Mouse (Mus musculus): ENCODE data around the gene Cd46.

The Cd46 gene

DNA sequence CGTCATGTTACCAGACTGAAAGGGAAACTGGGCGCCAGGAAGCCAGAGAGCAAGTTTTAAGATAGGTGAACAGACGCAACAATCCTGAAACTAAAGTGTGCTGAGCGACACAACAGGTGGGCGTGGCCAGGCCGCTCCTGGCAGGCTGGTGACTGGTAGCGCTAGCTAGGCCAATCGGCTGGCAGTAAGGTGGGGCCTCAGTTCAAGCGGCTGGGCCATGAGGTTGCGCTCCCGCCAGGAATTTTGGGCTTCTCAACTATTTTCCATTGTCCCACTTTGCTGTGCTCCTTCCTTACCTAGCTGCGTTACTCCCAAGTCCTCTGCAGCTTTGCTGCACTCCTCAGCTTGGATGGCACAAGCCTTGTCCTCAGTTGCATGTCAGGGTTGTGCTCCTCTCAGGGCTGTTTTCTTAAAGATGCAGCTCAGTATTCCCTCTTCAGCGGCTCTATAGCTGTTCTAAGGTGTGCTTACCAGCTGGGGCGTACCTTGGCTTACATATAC lies at the start of gene Cd46:
Gene Cd46 (minus strand): TSS at position 30 of the 501 bp plus-strand sequence.
- DNase-seq (ENCODE audit: low spot score): peak; percentile 44

DNA sequence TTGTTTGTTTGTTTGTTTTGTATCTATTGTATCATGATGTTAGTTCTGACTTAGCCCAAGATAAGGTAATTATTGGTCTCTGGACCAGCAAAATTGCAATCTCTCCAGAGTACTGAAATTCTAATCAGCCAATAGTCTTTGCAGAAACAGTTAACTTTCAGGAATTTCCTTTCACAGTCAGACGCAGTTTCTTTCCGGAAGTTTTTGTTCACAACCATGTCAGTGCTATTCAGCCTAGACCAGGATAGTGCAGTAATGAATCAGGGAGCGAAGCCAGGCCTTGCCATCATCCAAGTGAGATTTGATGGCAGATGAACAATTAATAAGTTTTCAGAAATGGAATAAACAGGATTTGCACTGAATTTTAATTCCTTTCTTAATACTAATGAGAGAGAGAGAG lies 40.0 kb upstream of the Cd46 start:
- no peak for DNase-seq (ENCODE audit: low spot score)

DNA sequence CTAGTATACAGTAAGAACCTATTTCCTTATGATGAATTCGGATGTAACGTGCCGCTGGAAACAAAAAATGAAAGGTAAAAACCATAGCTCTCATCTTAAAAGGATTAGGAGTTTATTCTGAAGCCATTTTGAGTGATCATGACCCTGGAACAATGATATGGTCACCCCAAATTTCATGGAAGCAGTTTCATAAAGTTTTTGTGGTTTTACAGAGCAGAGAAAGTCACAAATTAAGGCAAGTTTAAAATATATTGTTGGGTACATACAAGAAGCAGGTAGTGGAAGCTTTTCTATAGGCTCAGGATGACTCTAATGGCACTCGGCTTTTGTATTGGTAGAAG lies 39.6 kb upstream of the Cd46 start:
- DNase-seq (ENCODE audit: low spot score): no peak

DNA sequence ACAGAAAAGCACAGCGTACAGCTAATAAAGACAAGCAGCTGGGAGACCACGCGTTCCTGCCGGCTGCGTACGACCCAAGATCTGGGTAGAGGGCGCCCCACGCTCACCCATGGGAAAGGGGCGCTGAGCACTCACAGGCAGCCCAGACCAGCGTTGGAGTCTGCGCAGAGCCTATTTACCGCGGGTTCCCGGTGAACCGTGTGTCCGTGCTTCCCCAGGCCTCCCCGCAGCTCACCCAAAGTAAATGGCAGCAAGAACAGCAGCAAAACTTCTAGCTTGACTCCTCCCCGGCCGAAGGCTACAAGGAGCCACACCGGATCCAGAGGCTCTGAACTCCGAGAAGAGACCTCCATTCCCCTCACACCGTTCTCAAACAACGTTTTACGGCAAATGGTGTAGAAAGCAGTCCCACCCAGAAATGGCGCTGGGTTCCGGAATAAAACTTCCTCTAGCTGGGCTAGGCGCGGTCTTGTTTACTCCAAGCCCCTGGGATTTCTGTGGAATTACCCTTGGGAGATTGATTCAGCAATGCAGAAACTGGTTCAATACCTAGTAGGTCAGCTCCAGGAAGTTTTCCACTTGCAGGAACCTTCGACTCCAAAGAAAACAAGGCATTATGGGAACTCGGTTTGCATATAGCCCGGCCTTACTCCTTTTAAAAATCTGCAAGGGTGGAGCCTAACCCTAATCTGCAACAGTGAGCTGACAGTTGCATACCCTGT lies 39.1 kb upstream of the Cd46 start, which contains the start of gene Cr1l:
Gene Cr1l (minus strand): TSS at position 634 of the 722 bp plus-strand sequence.
- peak; percentile 83 for DNase-seq (ENCODE audit: low spot score)

DNA sequence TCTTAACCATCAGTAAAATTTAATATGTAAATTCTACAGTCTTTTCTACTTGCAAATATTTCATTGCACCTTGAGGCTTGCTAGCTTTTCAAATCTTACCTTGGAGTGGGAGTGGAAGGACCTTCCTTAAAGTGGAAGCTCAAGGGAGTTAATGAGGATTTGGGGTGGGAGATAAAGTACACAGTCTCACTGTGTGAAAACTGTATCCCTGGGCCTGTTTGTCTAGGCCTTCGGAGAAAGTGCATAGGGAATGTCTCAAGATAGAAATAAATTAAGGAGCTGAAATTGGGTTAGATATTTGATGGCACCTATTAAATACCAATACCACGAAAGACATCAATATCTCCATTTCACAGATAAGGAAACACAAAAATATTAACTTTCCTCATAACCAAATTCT lies 38.4 kb upstream of the Cd46 start:
- DNase-seq (ENCODE audit: low spot score): no peak

DNA sequence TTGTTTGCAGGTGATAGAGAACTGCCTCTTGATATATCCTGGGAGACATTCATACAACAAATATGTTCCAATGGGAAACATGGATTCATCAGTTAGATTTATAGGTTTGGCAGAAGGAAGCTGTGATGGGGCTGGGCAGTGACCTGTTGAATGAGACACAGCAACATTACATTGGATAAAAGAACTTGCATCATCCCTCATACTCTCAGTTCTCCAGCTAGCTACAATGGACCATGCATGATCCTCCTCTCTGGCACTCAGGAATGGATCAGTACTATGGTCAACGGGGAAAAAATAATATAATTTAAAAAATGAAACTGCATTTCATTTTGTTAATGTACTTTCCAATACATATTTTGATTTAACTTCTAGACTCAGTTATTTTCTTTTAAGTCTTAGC lies 37.8 kb upstream of the Cd46 start:
- no peak for DNase-seq (ENCODE audit: low spot score)

DNA sequence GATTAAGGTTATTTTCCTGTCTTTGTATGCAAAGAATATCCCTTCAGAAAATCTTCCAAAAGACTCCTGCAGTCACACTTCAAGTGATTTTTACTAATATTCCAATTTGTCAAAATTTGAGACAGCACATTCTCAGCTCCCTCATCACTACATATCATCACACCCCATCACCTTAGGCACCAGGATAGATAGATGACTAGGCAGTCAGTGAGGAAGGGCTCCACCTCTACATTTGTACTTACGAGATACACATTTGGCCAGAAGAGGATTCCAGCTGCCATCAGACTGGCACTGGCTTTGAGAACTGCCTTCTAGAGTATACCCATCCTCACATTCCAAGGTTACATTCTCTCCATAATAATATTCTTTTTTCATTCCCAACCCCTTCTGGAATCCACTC lies 22.4 kb upstream of the Cd46 start:
- DNase-seq (ENCODE audit: low spot score): no peak

DNA sequence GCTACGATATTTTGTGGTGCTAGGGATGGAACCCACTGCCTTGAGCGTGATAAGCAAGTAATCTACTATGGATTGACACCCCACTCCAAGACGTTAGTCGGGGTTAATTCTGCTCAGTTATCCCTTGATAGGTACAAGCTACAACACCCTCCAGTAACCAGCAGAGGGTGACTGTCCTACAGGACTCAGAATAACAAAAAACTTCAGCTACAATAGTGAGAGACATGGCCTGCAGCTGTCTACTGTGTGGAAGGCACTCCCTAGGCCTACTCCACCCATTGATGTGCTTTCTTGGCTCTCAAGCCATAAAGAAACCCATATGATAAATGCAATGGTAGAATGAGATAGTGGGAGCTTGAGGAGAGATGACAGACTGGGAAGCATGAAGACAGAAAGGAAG lies 21.6 kb upstream of the Cd46 start:
- DNase-seq (ENCODE audit: low spot score): no peak

DNA sequence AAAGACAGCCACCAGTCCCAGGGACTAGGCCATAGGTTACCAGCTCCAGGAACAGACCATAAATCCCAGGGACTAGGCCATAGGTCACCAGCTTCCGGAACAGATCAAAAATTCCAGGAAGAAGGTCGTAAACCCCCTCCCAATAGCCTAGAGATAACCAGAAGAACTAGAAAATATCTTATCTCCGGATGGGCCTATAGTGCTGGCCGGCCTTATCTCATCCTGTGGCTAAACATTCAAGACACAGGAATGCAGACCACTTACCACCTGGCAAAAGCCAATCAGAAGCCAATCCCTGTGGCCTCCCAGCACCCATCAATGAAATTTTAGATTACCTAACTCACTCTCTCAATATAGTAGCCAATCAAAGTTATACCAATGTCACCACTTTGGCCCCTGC lies 8.6 kb upstream of the Cd46 start:
- no peak for DNase-seq (ENCODE audit: low spot score)

DNA sequence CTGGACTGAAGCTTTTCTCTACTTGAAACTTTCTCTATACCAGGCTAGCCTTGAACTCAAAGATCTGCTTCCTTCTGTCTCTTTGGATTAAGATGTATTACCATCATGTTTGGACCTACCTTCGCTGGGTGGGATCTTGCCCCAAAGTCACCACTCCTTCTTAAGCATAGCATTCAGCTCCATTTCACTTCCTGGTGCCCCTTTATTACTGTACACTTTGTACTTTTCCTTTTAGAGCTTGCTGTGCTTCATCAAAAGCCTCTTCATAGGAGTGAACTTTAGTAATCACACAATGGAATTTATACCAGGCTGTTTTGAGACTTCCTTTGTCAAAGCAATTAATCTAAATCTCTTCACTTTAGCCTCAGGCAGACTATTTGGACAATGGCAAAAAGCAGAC lies 6.0 kb upstream of the Cd46 start:
- no peak for DNase-seq (ENCODE audit: low spot score)

DNA sequence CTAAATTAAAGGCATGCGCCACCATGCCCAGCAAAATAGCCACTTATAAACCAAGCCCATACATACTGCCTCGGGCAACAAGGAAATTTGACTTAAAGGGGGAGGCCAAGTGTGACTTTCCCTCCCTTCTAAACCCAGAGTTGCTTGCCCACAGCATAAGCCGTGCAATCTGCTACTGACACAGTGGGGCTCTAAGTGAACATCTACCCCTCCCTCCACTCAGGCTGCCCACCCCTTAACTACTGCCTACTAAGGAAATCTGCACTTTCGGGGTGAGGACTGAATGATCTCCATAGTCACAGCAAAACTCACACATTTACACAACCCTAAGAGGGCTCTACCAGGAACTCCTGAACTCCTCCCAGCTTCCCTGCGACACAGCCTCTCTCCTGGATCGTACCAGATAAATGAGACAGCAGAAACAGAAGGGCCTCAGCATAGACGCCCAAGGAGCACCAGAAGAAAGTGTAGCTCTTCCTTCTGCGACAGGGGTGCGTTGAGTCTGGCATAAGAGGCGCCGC lies 290 bp downstream of the Cd46 start:
- no peak for DNase-seq (ENCODE audit: low spot score)

DNA sequence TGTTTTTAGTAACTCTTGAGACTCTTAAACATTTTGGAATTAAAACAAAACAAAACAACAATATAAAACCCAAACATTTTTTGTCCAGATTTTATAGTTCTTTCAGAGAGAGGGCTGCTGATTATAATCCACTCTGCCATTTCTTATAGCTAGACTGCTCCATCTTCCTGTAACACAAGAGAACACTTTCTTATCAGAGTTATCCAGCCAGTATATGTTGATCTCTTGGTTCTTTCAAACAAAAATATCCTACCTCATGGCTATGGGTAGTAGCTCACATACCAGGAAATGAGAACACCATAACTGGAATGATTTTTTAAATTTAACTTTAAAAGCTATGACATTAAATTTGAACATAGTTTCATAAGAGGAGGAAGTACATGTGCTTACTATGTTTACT lies 9.9 kb downstream of the Cd46 start:
- no peak for DNase-seq (ENCODE audit: low spot score)

DNA sequence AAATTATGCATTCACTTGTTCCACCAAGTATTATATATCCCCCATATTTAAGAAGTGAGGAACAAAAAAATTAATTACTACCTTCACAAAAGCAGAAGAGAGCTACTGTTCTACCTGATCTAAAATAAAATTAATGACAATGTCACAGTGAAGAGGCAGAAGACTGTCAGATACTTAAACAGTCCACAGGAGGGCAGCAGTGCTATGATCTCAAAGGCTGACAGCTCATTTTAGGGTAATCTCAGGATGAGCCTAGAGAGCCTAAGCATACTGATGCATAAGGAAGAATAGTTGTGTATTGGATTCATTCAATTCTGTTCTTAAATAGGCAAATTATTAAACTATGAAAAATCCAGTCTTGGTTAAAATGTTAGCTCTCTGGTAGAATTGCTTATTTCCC lies 51.6 kb downstream of the Cd46 start:
- no peak for DNase-seq (ENCODE audit: low spot score)

DNA sequence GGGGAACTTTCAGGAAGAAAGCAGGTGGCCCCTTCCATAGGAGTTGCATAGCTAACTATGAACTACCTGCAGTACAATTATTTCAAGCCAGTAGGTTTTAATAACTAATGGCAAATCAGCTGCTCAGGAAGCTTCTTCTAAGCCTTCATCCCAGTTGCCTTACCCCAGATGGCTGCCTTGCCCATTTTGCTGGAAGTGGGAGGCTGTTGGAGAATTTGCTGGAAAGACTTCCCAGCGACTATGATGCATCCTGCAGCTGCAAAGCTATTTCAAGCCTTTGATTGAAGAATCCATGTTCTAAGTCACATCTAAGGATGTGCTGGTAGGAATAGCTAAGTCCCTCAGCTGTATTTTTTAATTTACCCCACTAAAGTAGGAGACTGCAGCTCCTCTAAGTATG lies 53.7 kb downstream of the Cd46 start:
- DNase-seq (ENCODE audit: low spot score): no peak

DNA sequence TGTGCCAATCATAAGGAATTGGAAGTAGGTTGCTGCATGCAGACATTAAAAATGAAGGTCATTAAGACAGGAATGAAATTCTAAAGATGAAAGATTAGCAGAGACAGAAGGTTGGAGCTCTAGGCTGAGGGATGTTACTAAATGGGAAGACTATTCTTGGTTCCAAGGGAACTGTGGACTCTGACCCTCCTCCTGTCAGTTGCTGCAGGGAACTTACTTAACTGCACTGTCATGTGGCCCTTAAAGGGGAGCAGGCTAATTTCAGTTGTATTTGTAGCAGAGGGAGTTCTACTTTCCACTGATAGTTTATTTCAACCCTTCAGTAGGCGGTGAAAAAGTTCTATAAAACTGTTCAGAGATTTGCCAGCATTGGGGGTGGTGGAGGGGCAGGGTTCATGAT lies 54.1 kb downstream of the Cd46 start:
- DNase-seq (ENCODE audit: low spot score): no peak

DNA sequence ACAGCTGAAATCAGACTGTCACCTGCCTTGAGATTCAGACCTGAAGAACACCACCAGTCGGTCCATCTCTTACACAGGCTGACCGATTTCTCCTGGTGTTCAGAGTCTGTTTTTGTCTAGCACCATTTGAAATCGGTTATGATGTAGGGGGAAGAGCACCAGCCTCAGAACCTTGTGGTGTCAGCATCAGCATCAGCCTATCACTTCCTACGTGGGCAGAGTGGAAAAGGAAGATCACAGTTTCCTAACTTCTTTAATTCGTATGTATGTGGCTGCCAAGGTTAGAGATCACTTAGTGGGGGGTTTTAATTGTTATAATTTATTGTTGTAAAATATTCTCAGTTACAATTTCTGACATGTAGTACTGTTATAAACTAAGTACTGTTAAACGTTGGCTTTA lies 54.6 kb downstream of the Cd46 start:
- no peak for DNase-seq (ENCODE audit: low spot score)

DNA sequence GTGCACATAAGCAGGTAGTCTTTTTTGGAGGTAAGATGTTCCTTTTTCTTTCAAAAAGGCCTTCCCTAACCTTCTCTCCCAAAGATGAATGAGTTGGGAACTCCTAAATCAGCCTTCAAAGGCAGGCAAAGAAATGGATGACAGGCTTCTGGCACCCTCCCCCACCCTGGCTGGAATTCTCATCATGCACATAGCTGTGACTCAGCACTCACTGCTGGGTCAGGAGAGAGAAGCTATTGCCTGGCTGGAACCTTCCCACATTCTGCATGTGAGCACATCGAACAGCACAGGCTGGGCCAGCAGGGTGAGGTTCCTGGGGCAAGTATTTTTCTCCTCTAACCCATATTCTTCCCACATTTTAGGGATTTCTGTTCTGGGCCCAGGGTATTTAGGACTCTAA lies 58.1 kb downstream of the Cd46 start:
- no peak for DNase-seq (ENCODE audit: low spot score)

DNA sequence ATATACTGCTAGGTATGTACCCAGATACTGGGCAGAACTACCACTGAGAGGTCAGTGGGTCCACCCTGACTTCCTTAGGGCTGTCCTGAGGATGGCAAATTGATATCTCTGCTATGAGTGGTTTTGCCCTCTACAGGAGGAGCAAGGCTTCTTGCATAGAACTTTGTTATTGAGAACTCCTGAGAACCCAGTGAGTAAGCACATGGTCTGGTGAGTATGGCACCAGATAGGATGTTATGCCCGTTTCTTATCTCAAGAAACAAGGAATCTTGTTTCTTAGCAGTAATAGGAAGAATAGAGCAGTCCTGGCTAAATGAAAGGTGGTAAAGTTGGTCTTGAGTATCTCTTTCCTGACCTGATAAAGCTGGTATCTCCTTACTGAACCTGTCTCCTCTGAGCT lies 59.3 kb downstream of the Cd46 start:
- DNase-seq (ENCODE audit: low spot score): no peak

DNA sequence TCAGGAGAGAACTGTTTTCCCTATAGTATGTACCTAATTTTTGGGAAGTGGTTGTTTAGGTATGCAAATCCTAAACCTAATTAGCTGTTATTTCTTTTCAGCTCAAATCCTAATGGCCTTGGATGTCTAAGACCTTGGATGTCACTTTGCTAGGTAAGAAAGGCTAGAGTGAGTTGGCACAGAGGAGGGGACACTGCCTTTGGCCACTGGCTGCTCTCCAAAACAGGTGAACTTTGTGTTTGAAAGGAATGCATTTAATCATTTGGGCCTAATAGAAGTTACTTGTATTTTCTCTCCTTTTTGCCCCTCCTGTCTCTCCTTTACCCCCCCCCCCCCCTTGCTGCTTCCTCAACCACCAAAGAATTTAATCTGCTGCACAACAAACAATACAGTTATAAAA lies 60.3 kb downstream of the Cd46 start:
- DNase-seq (ENCODE audit: low spot score): no peak

DNA sequence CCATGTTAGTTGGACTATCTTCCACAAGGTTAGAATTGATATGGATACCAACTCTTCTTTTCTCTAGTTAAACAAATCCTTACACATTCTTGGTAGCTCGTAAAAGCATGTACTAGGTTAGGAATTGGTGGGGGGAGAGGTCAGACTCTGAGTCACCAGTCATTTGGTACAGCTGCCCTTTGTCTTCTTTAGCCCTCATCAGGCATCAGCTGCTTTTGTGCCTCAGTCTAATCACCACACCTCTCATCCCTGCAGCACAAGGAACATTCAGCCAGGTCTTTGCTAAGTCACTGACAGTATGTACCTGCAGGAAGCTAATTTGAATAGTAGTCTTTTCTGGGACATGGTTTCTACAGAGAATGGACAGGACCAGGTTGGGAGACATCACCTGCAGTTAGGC lies 64.5 kb downstream of the Cd46 start:
- no peak for DNase-seq (ENCODE audit: low spot score)

DNA sequence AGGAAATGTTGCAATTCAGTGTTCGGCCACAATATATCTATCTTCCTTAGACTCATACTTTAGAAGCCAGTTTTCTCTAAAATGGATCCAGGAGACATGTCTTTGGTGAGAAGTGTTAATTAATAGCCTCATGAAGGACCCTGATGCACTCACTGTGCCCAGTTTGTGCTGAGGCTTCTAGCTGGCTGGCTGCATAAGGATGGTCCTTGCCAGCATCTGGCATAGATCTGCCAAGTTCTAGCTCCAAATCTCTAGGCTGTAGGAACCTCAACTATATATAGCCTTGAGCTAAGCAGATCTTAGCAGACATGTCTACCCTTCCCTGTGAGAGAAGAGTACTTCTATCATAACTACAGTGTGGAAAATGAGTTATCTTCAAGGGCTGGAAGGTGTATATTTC lies 68.2 kb downstream of the Cd46 start:
- DNase-seq (ENCODE audit: low spot score): no peak

DNA sequence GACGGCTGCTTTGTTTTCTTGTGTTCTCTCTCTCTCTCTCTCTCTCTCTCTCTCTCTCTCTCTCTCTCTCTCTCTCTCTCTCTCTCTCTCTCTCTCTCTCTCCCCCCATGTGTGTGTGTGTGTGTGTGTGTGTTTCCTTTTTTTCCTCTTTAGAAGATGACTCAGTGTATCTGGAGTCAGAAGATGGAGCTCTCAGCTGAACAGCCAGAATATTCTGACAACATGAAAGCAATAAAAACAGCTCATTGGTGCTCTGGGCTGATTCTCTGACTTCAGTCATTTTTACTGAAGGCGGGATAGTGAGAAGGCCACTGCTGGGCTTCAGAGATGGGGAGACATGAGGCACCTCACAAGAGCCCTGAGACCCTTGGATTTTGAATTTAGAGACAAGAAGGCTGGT lies 70.2 kb downstream of the Cd46 start:
- DNase-seq (ENCODE audit: low spot score): no peak

DNA sequence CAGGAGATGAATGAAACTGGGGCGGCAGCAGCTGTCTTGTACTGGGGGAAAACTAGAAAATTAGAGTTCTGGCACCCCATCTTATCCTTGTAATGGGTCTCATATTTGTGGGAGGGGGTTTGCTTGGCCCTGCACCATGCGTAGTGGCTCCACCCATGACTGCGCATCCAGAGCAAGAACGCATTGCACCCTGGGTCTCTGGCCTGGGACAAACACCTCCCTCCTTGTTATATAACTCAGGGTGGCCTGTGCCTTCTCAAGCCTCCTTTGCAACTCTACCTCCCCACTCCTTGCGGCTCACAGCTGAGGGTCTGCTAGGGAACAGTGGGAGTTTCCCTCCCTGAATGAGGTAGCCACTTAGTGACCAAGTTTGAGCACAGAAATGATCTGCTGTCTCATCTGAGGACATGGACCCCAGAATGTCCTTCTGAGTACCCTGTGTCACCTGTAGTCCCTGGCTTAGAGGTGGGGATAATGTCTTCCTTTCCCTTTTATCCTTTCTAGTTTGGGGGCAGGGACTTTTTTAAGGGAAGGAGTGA lies 72.9 kb downstream of the Cd46 start:
- no peak for DNase-seq (ENCODE audit: low spot score)

Data from testis, postnatal 14 days (tissue).